Mouse (Mus musculus) CH12.LX (cell line): Measurements from ENCODE around the gene Hras. TPM values are rescaled to one million over a fixed set of nuclear protein-coding genes. Genes with fewer than 3 reads are reported as not detected.

ENCODE experiments used
- DNase-seq: peaks from one replicate; pipeline ENCODE4 v3.0.0-alpha.2; 2013; ENCODE audit errors: extremely low read depth
- H3K27ac ChIP-seq: 2 replicates; pipeline ENCODE4 v1.5.1; 2012; ENCODE audit warnings: low read depth, mild to moderate bottlenecking, control low read depth, moderate library complexity; ENCODE audit not compliant: insufficient read depth
- H3K27me3 ChIP-seq: replicated peaks from 2 replicates; pipeline ENCODE3; 2012; ENCODE audit warnings: inconsistent platforms
- H3K36me3 ChIP-seq, 2 experiments: replicated peaks in 1 of 2; 2 replicates each; pipeline versions ENCODE3 to v1.6.1; 2012; ENCODE audit warnings: inconsistent platforms in 1 of 2, low read length in 1 of 2, mild to moderate bottlenecking in 1 of 2, mixed read lengths in 1 of 2, moderate library complexity in 1 of 2; ENCODE audit not compliant: control insufficient read depth in 1 of 2, insufficient read depth in 1 of 2
- H3K4me1 ChIP-seq, 2 experiments: 2 replicates each; pipeline ENCODE4 v1.6.1; 2012; ENCODE audit warnings: inconsistent platforms in 1 of 2, moderate library complexity in 1 of 2; ENCODE audit not compliant: insufficient read depth in 2 of 2, control insufficient read depth in 1 of 2
- H3K4me2 ChIP-seq: 2 replicates; pipeline ENCODE4 v1.6.1; 2012; ENCODE audit warnings: low read depth, mild to moderate bottlenecking, control low read depth; ENCODE audit not compliant: poor library complexity, insufficient read depth, severe bottlenecking
- H3K4me3 ChIP-seq, 3 experiments: fragments of 150-350 bp in 1 of 3; sonication (generic) in 1 of 3; replicated peaks in 1 of 3; 2 replicates each; pipeline versions ENCODE3 to v1.5.1; 2011 to 2012; ENCODE audit warnings: low read depth in 2 of 3, low read length in 2 of 3, mild to moderate bottlenecking in 2 of 3, moderate library complexity in 2 of 3, control low read depth in 1 of 3, improper control_type of control experiment in 1 of 3, inconsistent platforms in 1 of 3, mixed read lengths in 1 of 3; ENCODE audit not compliant: poor library complexity in 1 of 3
- H3K79me2 ChIP-seq: replicated peaks from 2 replicates; pipeline ENCODE4 v1.6.1; 2012; ENCODE audit warnings: mild to moderate bottlenecking, moderate library complexity; ENCODE audit not compliant: control insufficient read depth, poor library complexity, insufficient read depth, severe bottlenecking; ENCODE audit errors: extremely low read depth
- H3K9ac ChIP-seq: 2 replicates; pipeline ENCODE4 v1.6.1; 2012; ENCODE audit warnings: low read depth, mild to moderate bottlenecking, control low read depth, moderate library complexity; ENCODE audit not compliant: insufficient read depth
- H3K9me3 ChIP-seq: replicated peaks from 2 replicates; pipeline ENCODE3; 2012; ENCODE audit warnings: low read length, inconsistent platforms, mixed read lengths
- CHD2 ChIP-seq: IDR thresholded peaks from 2 replicates; pipeline ENCODE4 v1.6.1; 2011; ENCODE audit warnings: low read length, improper control_type of control experiment
- E2F4 ChIP-seq: IDR thresholded peaks from 2 replicates; pipeline ENCODE4 v1.6.1; 2011; ENCODE audit warnings: low read depth, low read length, improper control_type of control experiment; ENCODE audit not compliant: insufficient replicate concordance
- ELF1 ChIP-seq: IDR thresholded peaks from 2 replicates; pipeline ENCODE4 v1.6.1; 2014; ENCODE audit warnings: low read depth, mild to moderate bottlenecking, inconsistent platforms, low read length, improper control_type of control experiment
- EP300 ChIP-seq: IDR thresholded peaks from 2 replicates; pipeline ENCODE4 v1.6.1; 2011; ENCODE audit warnings: low read length, improper control_type of control experiment
- ETS1 ChIP-seq: conservative IDR thresholded peaks from 2 replicates; pipeline ENCODE4 v1.6.1; 2012; ENCODE audit warnings: low read depth, mild to moderate bottlenecking, inconsistent platforms, low read length, improper control_type of control experiment, moderate library complexity
- GABPA ChIP-seq: IDR thresholded peaks from 2 replicates; pipeline ENCODE4 v1.6.1; 2012; ENCODE audit warnings: low read depth, low read length, improper control_type of control experiment, inconsistent platforms; ENCODE audit not compliant: insufficient replicate concordance
- HCFC1 ChIP-seq: IDR thresholded peaks from 2 replicates; pipeline ENCODE4 v1.6.1; 2012; ENCODE audit warnings: low read depth, mild to moderate bottlenecking, inconsistent platforms, low read length, improper control_type of control experiment
- JUN ChIP-seq: IDR thresholded peaks from 2 replicates; pipeline ENCODE4 v1.6.1; 2011; ENCODE audit warnings: low read depth, mild to moderate bottlenecking, low read length, improper control_type of control experiment, moderate library complexity; ENCODE audit not compliant: insufficient read depth
- KAT2A ChIP-seq: IDR thresholded peaks from 2 replicates; pipeline ENCODE4 v1.6.1; 2012; ENCODE audit warnings: low read length, improper control_type of control experiment, inconsistent platforms; ENCODE audit not compliant: insufficient replicate concordance
- MAZ ChIP-seq: IDR thresholded peaks from 2 replicates; pipeline ENCODE4 v1.6.1; 2012; ENCODE audit warnings: low read depth, mild to moderate bottlenecking, inconsistent platforms, low read length, improper control_type of control experiment, moderate library complexity
- MEF2A ChIP-seq: IDR thresholded peaks from 2 replicates; pipeline ENCODE4 v1.6.1; 2014; ENCODE audit warnings: low read depth, mild to moderate bottlenecking, inconsistent platforms, low read length, improper control_type of control experiment, borderline replicate concordance
- MXI1 ChIP-seq: IDR thresholded peaks from 2 replicates; pipeline ENCODE4 v1.6.1; 2011; ENCODE audit warnings: mild to moderate bottlenecking, low read depth, low read length, improper control_type of control experiment
- MYC ChIP-seq: IDR thresholded peaks from 2 replicates; pipeline ENCODE4 v1.6.1; 2011; ENCODE audit warnings: low read depth, mild to moderate bottlenecking, improper control_type of control experiment, low read length
- NELFE ChIP-seq: IDR thresholded peaks from 2 replicates; pipeline ENCODE4 v1.6.1; 2011; ENCODE audit warnings: low read depth, low read length, improper control_type of control experiment
- POLR2AphosphoS2 ChIP-seq: IDR thresholded peaks from 2 replicates; pipeline ENCODE4 v1.6.1; 2011; ENCODE audit warnings: low read depth, low read length, improper control_type of control experiment
- RAD21 ChIP-seq: IDR thresholded peaks from 2 replicates; pipeline ENCODE4 v1.6.1; 2011; ENCODE audit warnings: low read depth, mild to moderate bottlenecking, low read length, improper control_type of control experiment, moderate library complexity
- RCOR1 ChIP-seq: conservative IDR thresholded peaks from 2 replicates; pipeline ENCODE4 v1.6.1; 2012; ENCODE audit warnings: low read depth, mild to moderate bottlenecking, inconsistent platforms, low read length, improper control_type of control experiment
- TCF12 ChIP-seq: IDR thresholded peaks from 2 replicates; pipeline ENCODE4 v1.6.1; 2014; ENCODE audit warnings: low read depth, mild to moderate bottlenecking, inconsistent platforms, low read length, improper control_type of control experiment
- USF2 ChIP-seq: conservative IDR thresholded peaks from 2 replicates; pipeline ENCODE4 v1.6.1; 2011; ENCODE audit warnings: low read depth, low read length, improper control_type of control experiment
- ZC3H11A ChIP-seq: IDR thresholded peaks from 2 replicates; pipeline ENCODE4 v1.6.1; 2012; ENCODE audit warnings: low read depth, mild to moderate bottlenecking, inconsistent platforms, low read length, improper control_type of control experiment
- ZMIZ1 ChIP-seq: IDR thresholded peaks from 2 replicates; pipeline ENCODE4 v1.6.1; 2012; ENCODE audit warnings: low read depth, mild to moderate bottlenecking, inconsistent platforms, low read length, improper control_type of control experiment
- dilution Hi-C: fragments of 300-500 bp; cut with MboI; formaldehyde crosslinking; loops from 2 replicates; pipeline ENCODE4 v1.14.3; 2020; ENCODE audit warnings: low sequenced_read_pairs; ENCODE audit not compliant: extremely low pct_unique_long_range_greater_than_20kb, extremely low pct_ligation_motif_present
- in situ Hi-C: fragments of 300-500 bp; cut with MboI; formaldehyde crosslinking; loops from 3 replicates; pipeline ENCODE4 v1.14.3; 2019; ENCODE audit warnings: low sequenced_read_pairs, low pct_ligation_motif_present, low pct_unique_long_range_greater_than_20kb, mixed read lengths
- polyA plus RNA-seq: library from polyadenylated mRNA; unstranded; fragments of >175 nt; gene quantifications from 2 replicates; pipeline ENCODE4 v1.2.1, GENCODE M21; 2012; ENCODE audit warnings: low read depth; ENCODE audit not compliant: insufficient read length
- total RNA-seq, 2 experiments: library from RNA; depleted of rRNA; stranded (reverse); fragments of 300-350 nt in 1 of 2; fragments of >200 nt in 1 of 2; gene quantifications; 2 replicates each; pipeline ENCODE4 v1.2.3; 2012 to 2014

Hras gene
- total and polyA plus RNA-seq, 3 experiments = 43.6 to 82.0 (median 71.3) TPM

- Histone ChIP-seq H3K4me2 (no peak overlapping the region), H3K27me3 (peaks cover 34% of the 10 kb centered on the region), H3K4me1 (peaks cover 10 to 21% of the 10 kb centered on the region in 2 experiments), H3K36me3 (peaks cover 0 to 21% of the 10 kb centered on the region in 2 experiments), H3K9me3 (no peaks in the 10 kb centered on the region), H3K9ac (no peak overlapping the region), H3K79me2 (no peaks in the 10 kb centered on the region), H3K27ac (no peak overlapping the region), H3K4me3 (no peak overlapping the region)
- dilution Hi-C loops (no loop called here), in situ Hi-C loops (no loop called here)
- no peak for DNase-seq
- TF ChIP-seq MAZ = no peak
- no peak for TF ChIP-seq TCF12
- TF ChIP-seq RAD21 = no peak
- no peak for TF ChIP-seq RCOR1
- TF ChIP-seq ETS1 = no peak
- no peak for TF ChIP-seq ZMIZ1
- TF ChIP-seq HCFC1 = no peak
- TF ChIP-seq ELF1 = no peak
- no peak for TF ChIP-seq ZC3H11A
- no peak for TF ChIP-seq GABPA
- TF ChIP-seq MEF2A = no peak
- TF ChIP-seq NELFE = no peak
- no peak for TF ChIP-seq MXI1
- TF ChIP-seq EP300 = no peak
- no peak for TF ChIP-seq MYC
- no peak for TF ChIP-seq USF2
These were observed 20.5 kb upstream of the Hras start for GRCm38 (mm10) chr7:141214310-141214709.

GRCm38 (mm10) chr7:141213605-141214235, 19.9 kb upstream of the Hras start, which contains the start of gene Lmntd2:
TSS of gene Lmntd2 (minus strand) at chr7:141214080.
- peak within 1 kb of the TSS in 1 of 3 experiments; percentile 65 for H3K4me3 ChIP-seq

More at GRCm38 (mm10) chr7:141213605-141214235, 19.9 kb upstream of the Hras start, which contains the start of gene Lmntd2:
- Histone ChIP-seq H3K36me3 (peaks cover 0 to 18% of the 10 kb centered on the region in 2 experiments), H3K4me2 (peak within 1 kb of the TSS; percentile 64), H3K4me1 (peaks cover 10 to 15% of the 10 kb centered on the region in 2 experiments), H3K27ac (no peak within 1 kb of the TSS), H3K9me3 (no peaks in the 10 kb centered on the region), H3K79me2 (no peaks in the 10 kb centered on the region), H3K27me3 (peaks cover 34% of the 10 kb centered on the region), H3K9ac (0 out of 2 replicates have a peak within 1 kb of the TSS, but pooled peaks have one; percentile 8)
- in situ Hi-C loops = no loop called here
- no peak for DNase-seq
- dilution Hi-C loops = no loop called here
- TF ChIP-seq CHD2 (no peak), KAT2A (no peak), JUN (no peak), E2F4 (no peak), MXI1 (no peak), RCOR1 (no peak), RAD21 (no peak), ELF1 (no peak), POLR2AphosphoS2 (no peak)
